Mouse (Mus musculus): ENCODE measurements around the gene Myo18b.

- TF ChIP-seq CTCF (IDR thresholded peaks at IDR 0.05; ENCODE audit: control insufficient read depth, insufficient read depth, low read length) (no peak), POLR2A (IDR thresholded peaks at IDR 0.05; ENCODE audit: borderline replicate concordance, control insufficient read depth, low read depth, low read length) (no peak)
Measured at GRCm38 (mm10) chr5:112678153-112678552, 218.0 kb downstream of the Myo18b start.
